23 mouse cellular contexts compared by ENCODE assay signal in genomic region chr16:40008800-40009199, GRCm38 (mm10). TPM values are rescaled to one million over a fixed set of nuclear protein-coding genes. Genes with fewer than 3 reads are reported as not detected.
DNase-seq lines count a peak whose midpoint lies in the region; ATAC-seq lines count a peak whose summit lies in the region.
"Had no signal": no experiment of that assay in that cellular context is flagged by ENCODE, and none has a peak within 500 bp of the region (broad histone marks: within the 10 kb centered on the region; RNA-seq: fewer than 3 reads in every experiment).

No protein-coding gene starts in this region.

- ATAC-seq in cerebellum, adult (ENCODE audit: insufficient number of reproducible peaks, low FRiP score, low TSS enrichment): peak; percentile 85
- ATAC-seq: forebrain, embryonic 14.5 days; forebrain, postnatal 0 days; hindbrain, postnatal 0 days; inflammation-experienced regulatory T-cells, adult 6 months; intestine, embryonic 16.5 days had no signal

- DNase-seq in cerebellum, adult 11 months: no peak
- DNase-seq in cerebellum, postnatal 25 days: peak; percentile 11 to 19
- DNase-seq in cerebellum, adult 8-10 months: no peak
- DNase-seq in layer of hippocampus, adult 18-20 months (ENCODE audit: low spot score in 2 of 2): peak; percentile 39 to 74
- DNase-seq in layer of hippocampus, postnatal 10 days (ENCODE audit: low spot score in 2 of 2): no peak
- peak; percentile 61 for DNase-seq in layer of hippocampus, adult 9-11 months
- DNase-seq in right cerebral cortex, postnatal 14 days: no peak
- DNase-seq: adrenal gland, adult 2 months; adrenal gland, postnatal 14 days; forebrain, postnatal 0 days; gastrocnemius, postnatal 10 days; gastrocnemius, postnatal 36 days; heart, adult 2 months; heart, postnatal 14 days; heart, postnatal 4 days had no signal

RNA-seq across cellular contexts. Expression of gene Lsamp, which starts 24.6 kb away (rescaled TPM):
- total RNA-seq in layer of hippocampus, adult 18-20 months (2021): 100 to 1,000 TPM; 375 to 426 TPM
- total RNA-seq in layer of hippocampus, postnatal 10 days (2021): 100 to 1,000 TPM; 527 to 565 TPM
- total RNA-seq: common myeloid progenitor, adult 5-6 weeks; ES-E14; granulocyte monocyte progenitor cell, adult 5-6 weeks had no signal

Comparison
In these comparisons a context has a peak if more than half of its experiments do, and no peak if none do; other contexts are left out.
1. DNase-seq: peak in cerebellum, postnatal 25 days (2 of 2), layer of hippocampus, adult 18-20 months (2 of 2) and layer of hippocampus, adult 9-11 months (single experiment); none in cerebellum, adult 11 months (single experiment), cerebellum, adult 8-10 months (single experiment), layer of hippocampus, postnatal 10 days (0 of 2) and right cerebral cortex, postnatal 14 days (single experiment).